In the genomic region with DNA sequence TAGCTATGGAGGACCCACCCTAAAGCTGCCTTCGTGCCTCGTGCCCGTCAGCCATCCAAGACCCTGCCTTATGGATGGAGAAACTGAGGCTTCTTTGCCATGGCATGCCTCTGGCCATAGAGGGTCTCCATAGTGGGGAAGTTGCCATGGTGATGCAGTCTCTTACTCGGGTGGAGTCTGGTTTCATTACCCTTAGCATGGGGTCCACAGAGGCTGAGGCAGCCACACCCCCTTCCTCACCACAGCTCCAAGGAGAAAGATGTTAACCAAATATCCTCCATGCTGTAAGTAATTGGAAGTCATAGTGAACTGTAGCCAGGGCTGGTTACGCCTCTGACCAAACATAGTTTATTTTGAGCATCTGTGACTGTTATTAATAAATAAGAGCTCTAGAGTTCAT, we compare ENCODE assay signal across 23 mouse cellular contexts. TPM values are rescaled to one million over a fixed set of nuclear protein-coding genes. Genes with fewer than 3 reads are reported as not detected.
DNase-seq lines count a peak whose midpoint lies in the region; ATAC-seq and TF ChIP-seq lines count a peak whose summit lies in the region.
"Had no signal": no experiment of that assay in that cellular context is flagged by ENCODE, and none has a peak within 500 bp of the region (broad histone marks: within the 10 kb centered on the region; RNA-seq: fewer than 3 reads in every experiment).

No protein-coding gene starts in this region.

- H3K4me2 ChIP-seq in forebrain, embryonic 16.5 days (ENCODE audit: low read length): no peak overlapping the region
- no peak overlapping the region for H3K4me2 ChIP-seq in midbrain, embryonic 13.5 days (replicated peaks)
- no peak overlapping the region for H3K4me2 ChIP-seq in midbrain, embryonic 14.5 days (ENCODE audit: low read length)
- no peak overlapping the region for H3K4me2 ChIP-seq in limb, embryonic 11.5 days (ENCODE audit: low read depth, severe bottlenecking)
- H3K4me2 ChIP-seq: hindbrain, embryonic 14.5 days had no signal

- DNase-seq in forebrain, embryonic 10.5 days (ENCODE audit: extremely low spot score, low spot score): no peak
- no peak for DNase-seq in midbrain, embryonic 14.5 days
- peak; percentile 40 for DNase-seq in limb, embryonic 11.5 days (ENCODE audit: low spot score)
- DNase-seq in cerebellum, adult 9-10 months: no peak
- DNase-seq in cerebellum, postnatal 10 days: no peak
- no peak for DNase-seq in kidney, adult 2 months
- DNase-seq: adrenal gland, postnatal 36 days; cerebellum, adult 11-12 months; cerebellum, postnatal 36 days; forebrain, postnatal 0 days; gastrocnemius, postnatal 36 days; heart, postnatal 14 days; kidney, postnatal 10 days had no signal

- H3K36me3 ChIP-seq in forebrain, embryonic 10.5 days (replicated peaks): no peaks in the 10 kb centered on the region
- no peaks in the 10 kb centered on the region for H3K36me3 ChIP-seq in forebrain, embryonic 16.5 days (ENCODE audit: control insufficient read depth, insufficient read depth)
- no peaks in the 10 kb centered on the region for H3K36me3 ChIP-seq in midbrain, embryonic 13.5 days
- H3K36me3 ChIP-seq in midbrain, embryonic 14.5 days (ENCODE audit: control insufficient read depth, insufficient read depth, low read length): no peaks in the 10 kb centered on the region
- no peaks in the 10 kb centered on the region for H3K36me3 ChIP-seq in limb, embryonic 11.5 days (ENCODE audit: control insufficient read depth, insufficient read depth, low read length)
- no peaks in the 10 kb centered on the region for H3K36me3 ChIP-seq in kidney, adult 2 months (ENCODE audit: control insufficient read depth, insufficient read depth, low read length)
- H3K36me3 ChIP-seq: G1E; heart, embryonic 12.5 days; midbrain, embryonic 12.5 days; stomach, embryonic 15.5 days had no signal

- no peak for TF ChIP-seq POLR2A in kidney, adult 2 months (IDR thresholded peaks at IDR 0.05; ENCODE audit: low read depth, low read length)

- no peaks in the 10 kb centered on the region for H3K9me3 ChIP-seq in forebrain, embryonic 10.5 days
- no peaks in the 10 kb centered on the region for H3K9me3 ChIP-seq in forebrain, embryonic 16.5 days (ENCODE audit: control insufficient read depth, low read length)
- no peaks in the 10 kb centered on the region for H3K9me3 ChIP-seq in midbrain, embryonic 13.5 days
- H3K9me3 ChIP-seq in midbrain, embryonic 14.5 days (ENCODE audit: control insufficient read depth, low read length): no peaks in the 10 kb centered on the region
- H3K9me3 ChIP-seq in limb, embryonic 11.5 days (ENCODE audit: control insufficient read depth, low read length): no peaks in the 10 kb centered on the region
- H3K9me3 ChIP-seq: heart, embryonic 12.5 days; midbrain, embryonic 12.5 days; stomach, embryonic 15.5 days had no signal

- H3K27me3 ChIP-seq in forebrain, embryonic 10.5 days (ENCODE audit: poor library complexity, severe bottlenecking): peaks cover 51% of the 10 kb centered on the region
- no peaks in the 10 kb centered on the region for H3K27me3 ChIP-seq in forebrain, embryonic 16.5 days (replicated peaks; ENCODE audit: control insufficient read depth, insufficient read depth, low read length)
- no peaks in the 10 kb centered on the region for H3K27me3 ChIP-seq in midbrain, embryonic 13.5 days
- H3K27me3 ChIP-seq in midbrain, embryonic 14.5 days (ENCODE audit: control insufficient read depth, insufficient read depth, low read length): no peaks in the 10 kb centered on the region
- no peaks in the 10 kb centered on the region for H3K27me3 ChIP-seq in limb, embryonic 11.5 days (ENCODE audit: control insufficient read depth, insufficient read depth, low read length)
- H3K27me3 ChIP-seq in kidney, adult 2 months (replicated peaks; ENCODE audit: control insufficient read depth, insufficient read depth, low read length): no peaks in the 10 kb centered on the region
- H3K27me3 ChIP-seq: stomach, embryonic 15.5 days had no signal

- TF ChIP-seq CTCF in kidney, adult 2 months (conservative IDR thresholded peaks at IDR 0.05; ENCODE audit: insufficient read depth, insufficient read length, low read depth, low read length): no peak

- H3K4me1 ChIP-seq in forebrain, embryonic 10.5 days: peaks cover 49% of the 10 kb centered on the region
- H3K4me1 ChIP-seq in forebrain, embryonic 16.5 days (replicated peaks; ENCODE audit: control insufficient read depth, insufficient read depth, low read length): peaks cover 11% of the 10 kb centered on the region
- H3K4me1 ChIP-seq in midbrain, embryonic 13.5 days (replicated peaks): peaks cover 36% of the 10 kb centered on the region
- H3K4me1 ChIP-seq in midbrain, embryonic 14.5 days (ENCODE audit: control insufficient read depth, insufficient read depth, low read length): peaks cover 22% of the 10 kb centered on the region
- H3K4me1 ChIP-seq in limb, embryonic 11.5 days (ENCODE audit: control insufficient read depth, insufficient read depth, low read length): peaks cover 20% of the 10 kb centered on the region
- no peaks in the 10 kb centered on the region for H3K4me1 ChIP-seq in kidney, adult 2 months (ENCODE audit: control insufficient read depth, insufficient read depth, low read length)

- H3K9ac ChIP-seq in forebrain, embryonic 16.5 days (replicated peaks; ENCODE audit: low read depth, low read length): no peak overlapping the region
- no peak overlapping the region for H3K9ac ChIP-seq in midbrain, embryonic 13.5 days (replicated peaks)
- H3K9ac ChIP-seq in midbrain, embryonic 14.5 days (replicated peaks; ENCODE audit: low read length): no peak overlapping the region
- no peak overlapping the region for H3K9ac ChIP-seq in limb, embryonic 11.5 days (ENCODE audit: low read length)
- H3K9ac ChIP-seq: forebrain, postnatal 0 days; heart, embryonic 12.5 days; hindbrain, embryonic 14.5 days; liver, embryonic 14.5 days; stomach, embryonic 15.5 days had no signal

- no peak overlapping the region; the same call in 1 of the 2 replicates for H3K4me3 ChIP-seq in forebrain, embryonic 10.5 days
- no peak overlapping the region for H3K4me3 ChIP-seq in forebrain, embryonic 16.5 days (replicated peaks; ENCODE audit: low read length)
- no peak overlapping the region for H3K4me3 ChIP-seq in midbrain, embryonic 13.5 days (replicated peaks)
- no peak overlapping the region for H3K4me3 ChIP-seq in midbrain, embryonic 14.5 days (replicated peaks; ENCODE audit: low read depth, low read length)
- no peak overlapping the region for H3K4me3 ChIP-seq in limb, embryonic 11.5 days (ENCODE audit: low read depth, low read length)
- H3K4me3 ChIP-seq in kidney, adult 2 months (ENCODE audit: insufficient read depth, low read depth, low read length): no peak overlapping the region
- H3K4me3 ChIP-seq: heart, embryonic 12.5 days; midbrain, embryonic 12.5 days; myocyte; stomach, embryonic 15.5 days had no signal

- ATAC-seq in forebrain, embryonic 16.5 days: no peak
- ATAC-seq in midbrain, embryonic 13.5 days: 0 out of 2 replicates have a peak, but pooled peaks have one; percentile 22
- no peak for ATAC-seq in midbrain, embryonic 14.5 days (ENCODE audit: low FRiP score, low TSS enrichment)
- peak; percentile 61; the same call in 1 of the 2 replicates for ATAC-seq in limb, embryonic 11.5 days (ENCODE audit: insufficient number of reproducible peaks, low FRiP score, low TSS enrichment, low read depth)
- ATAC-seq: intestine, postnatal 0 days had no signal

- WGBS in forebrain, embryonic 10.5 days: 57% methylated on average over 5 of the region's 5 CpGs
- 55% methylated on average over 5 of the region's 5 CpGs for WGBS in forebrain, embryonic 16.5 days
- WGBS in midbrain, embryonic 13.5 days: 58% methylated on average over 5 of the region's 5 CpGs
- 52% methylated on average over 5 of the region's 5 CpGs for WGBS in midbrain, embryonic 14.5 days
- 71% methylated on average over 5 of the region's 5 CpGs for WGBS in limb, embryonic 11.5 days
- WGBS in kidney, adult 2 months: 68% methylated on average over 5 of the region's 5 CpGs

- H3K27ac ChIP-seq in forebrain, embryonic 10.5 days: peak overlapping the region; percentile 67
- no peak overlapping the region for H3K27ac ChIP-seq in forebrain, embryonic 16.5 days (ENCODE audit: low read length)
- no peak overlapping the region for H3K27ac ChIP-seq in midbrain, embryonic 13.5 days
- H3K27ac ChIP-seq in midbrain, embryonic 14.5 days (replicated peaks; ENCODE audit: low read depth, low read length): no peak overlapping the region
- peak overlapping the region; percentile 45; the same call in 1 of the 2 replicates for H3K27ac ChIP-seq in limb, embryonic 11.5 days (replicated peaks; ENCODE audit: low read depth, low read length)
- no peak overlapping the region for H3K27ac ChIP-seq in kidney, adult 2 months (ENCODE audit: insufficient read depth, low read depth, low read length)
- H3K27ac ChIP-seq: hindbrain, embryonic 14.5 days; liver, embryonic 14.5 days; stomach, embryonic 15.5 days had no signal

RNA-seq across cellular contexts. Expression of a gene that starts 21.5 kb away (rescaled TPM):
- polyA plus RNA-seq in forebrain, embryonic 10.5 days (2016; fragmentation: Nextera tagmentation; extraction: Ambion mirVana): 3.9 and 4.5 TPM in 2 replicates
- 6.6 and 11.3 TPM in 2 replicates for polyA plus RNA-seq in forebrain, embryonic 16.5 days (2015; fragmentation: Nextera tagmentation; extraction: Ambion mirVana)
- 9.4 and 10.6 TPM in 2 replicates for polyA plus RNA-seq in midbrain, embryonic 13.5 days (2015; fragmentation: Nextera tagmentation; extraction: Ambion mirVana)
- polyA plus RNA-seq in midbrain, embryonic 14.5 days (2014; fragmentation: Nextera tagmentation; extraction: Ambion mirVana): 10.7 and 12.0 TPM in 2 replicates
- polyA plus RNA-seq in limb, embryonic 11.5 days (2014; fragmentation: Nextera tagmentation; extraction: Ambion mirVana): 2.0 and 2.9 TPM in 2 replicates
- polyA plus RNA-seq in kidney, adult 2 months (2012; rRNA removed): 9.0 and 10.1 TPM in 2 replicates
- polyA plus RNA-seq: G1E, myocyte had no signal

Comparison
In these comparisons a context has a peak if more than half of its experiments do, and no peak if none do; other contexts are left out.
1. H3K27ac ChIP-seq: peak in forebrain, embryonic 10.5 days (single experiment) and limb, embryonic 11.5 days (single experiment); none in forebrain, embryonic 16.5 days (single experiment), midbrain, embryonic 13.5 days (single experiment), midbrain, embryonic 14.5 days (single experiment) and kidney, adult 2 months (single experiment).
2. ATAC-seq: peak in midbrain, embryonic 13.5 days (single experiment) and limb, embryonic 11.5 days (single experiment); none in forebrain, embryonic 16.5 days (single experiment) and midbrain, embryonic 14.5 days (single experiment).